9 mouse cellular contexts compared by ENCODE assay signal in genomic region chr6:128445761-128446535, GRCm38 (mm10). TPM values are rescaled to one million over a fixed set of nuclear protein-coding genes. Genes with fewer than 3 reads are reported as not detected.
DNase-seq lines count a peak whose midpoint lies in the region; ATAC-seq and TF ChIP-seq lines count a peak whose summit lies in the region.
"Had no signal": no experiment of that assay in that cellular context is flagged by ENCODE, and none has a peak within 500 bp of the region (broad histone marks: within the 10 kb centered on the region; RNA-seq: fewer than 3 reads in every experiment).

No protein-coding gene starts in this region.

- no peak overlapping the region for H3K27ac ChIP-seq in forebrain, embryonic 14.5 days (ENCODE audit: low read depth, low read length)
- H3K27ac ChIP-seq in hindbrain, embryonic 13.5 days, result no peak overlapping the region
- H3K27ac ChIP-seq in limb, embryonic 14.5 days (replicated peaks; ENCODE audit: low read depth, low read length), result no peak overlapping the region
- H3K27ac ChIP-seq in midbrain, embryonic 13.5 days, result no peak overlapping the region
- H3K27ac ChIP-seq: embryonic facial prominence, embryonic 12.5 days had no signal

- H3K4me1 ChIP-seq in forebrain, embryonic 14.5 days (ENCODE audit: control insufficient read depth, insufficient read depth, low read length), result peaks cover 6% of the 10 kb centered on the region; the same call in 1 of the 2 replicates
- H3K4me1 ChIP-seq in hindbrain, embryonic 13.5 days (replicated peaks), result peaks cover 8% of the 10 kb centered on the region
- H3K4me1 ChIP-seq in limb, embryonic 14.5 days (ENCODE audit: control insufficient read depth, insufficient read depth, low read length), result no peaks in the 10 kb centered on the region
- H3K4me1 ChIP-seq in midbrain, embryonic 13.5 days (replicated peaks), result peaks cover 8% of the 10 kb centered on the region
- H3K4me1 ChIP-seq: embryonic facial prominence, embryonic 12.5 days had no signal

- WGBS in forebrain, embryonic 14.5 days, result 12% methylated on average over 14 of the region's 14 CpGs
- WGBS in hindbrain, embryonic 13.5 days, result 16% methylated on average over 14 of the region's 14 CpGs
- 13% methylated on average over 14 of the region's 14 CpGs for whole genome bisulfite sequencing in limb, embryonic 14.5 days
- WGBS in midbrain, embryonic 13.5 days, result 13% methylated on average over 14 of the region's 14 CpGs

- TF ChIP-seq CTCF in brain, embryonic 14.5 days (IDR thresholded peaks at IDR 0.05; ENCODE audit: borderline replicate concordance, extremely low read depth, insufficient read depth, insufficient read length), result peak; percentile 70

- no peak for TF ChIP-seq POLR2A in brain, embryonic 14.5 days (IDR thresholded peaks at IDR 0.05; ENCODE audit: borderline replicate concordance, extremely low read depth, insufficient read depth, insufficient read length, poor library complexity, severe bottlenecking)
- TF ChIP-seq POLR2A in limb, embryonic 14.5 days (IDR thresholded peaks at IDR 0.05; ENCODE audit: borderline replicate concordance, extremely low read depth, insufficient read depth, insufficient read length), result no peak

- no peaks in the 10 kb centered on the region for H3K9me3 ChIP-seq in forebrain, embryonic 14.5 days (replicated peaks; ENCODE audit: control insufficient read depth, low read length)
- no peaks in the 10 kb centered on the region for H3K9me3 ChIP-seq in hindbrain, embryonic 13.5 days
- no peaks in the 10 kb centered on the region for H3K9me3 ChIP-seq in limb, embryonic 14.5 days (ENCODE audit: control insufficient read depth, low read length)
- H3K9me3 ChIP-seq in midbrain, embryonic 13.5 days, result no peaks in the 10 kb centered on the region
- H3K9me3 ChIP-seq: embryonic facial prominence, embryonic 12.5 days had no signal

- H3K4me3 ChIP-seq in forebrain, embryonic 14.5 days (ENCODE audit: low read depth, low read length), result no peak overlapping the region
- H3K4me3 ChIP-seq in hindbrain, embryonic 13.5 days, result 0 out of 2 replicates have a peak overlapping the region, but pooled peaks have one; percentile 10
- no peak overlapping the region for H3K4me3 ChIP-seq in limb, embryonic 14.5 days (replicated peaks; ENCODE audit: low read length)
- H3K4me3 ChIP-seq in midbrain, embryonic 13.5 days (replicated peaks), result peak overlapping the region; percentile 13; the same call in 1 of the 2 replicates
- H3K4me3 ChIP-seq: embryonic facial prominence, embryonic 12.5 days had no signal

- H3K27me3 ChIP-seq in forebrain, embryonic 14.5 days (replicated peaks; ENCODE audit: control insufficient read depth, insufficient read depth, low read length), result no peaks in the 10 kb centered on the region
- peaks cover 9% of the 10 kb centered on the region; the same call in 1 of the 2 replicates for H3K27me3 ChIP-seq in hindbrain, embryonic 13.5 days
- no peaks in the 10 kb centered on the region for H3K27me3 ChIP-seq in limb, embryonic 14.5 days (ENCODE audit: control insufficient read depth, insufficient read depth, low read length)
- H3K27me3 ChIP-seq in midbrain, embryonic 13.5 days, result no peaks in the 10 kb centered on the region
- H3K27me3 ChIP-seq: embryonic facial prominence, embryonic 12.5 days had no signal

- H3K9ac ChIP-seq in forebrain, embryonic 14.5 days (ENCODE audit: low read length), result no peak overlapping the region
- H3K9ac ChIP-seq in hindbrain, embryonic 13.5 days, result no peak overlapping the region
- no peak overlapping the region for H3K9ac ChIP-seq in limb, embryonic 14.5 days (ENCODE audit: low read depth, low read length, severe bottlenecking)
- no peak overlapping the region for H3K9ac ChIP-seq in midbrain, embryonic 13.5 days (replicated peaks)
- H3K9ac ChIP-seq: embryonic facial prominence, embryonic 12.5 days had no signal

- ATAC-seq in forebrain, embryonic 14.5 days, result peak; percentile 79
- ATAC-seq in hindbrain, embryonic 13.5 days (ENCODE audit: low FRiP score), result peak; percentile 66
- peak; percentile 61; the same call in 1 of the 2 replicates for ATAC-seq in limb, embryonic 14.5 days (ENCODE audit: low FRiP score, low read depth)
- peak; percentile 71 for ATAC-seq in midbrain, embryonic 13.5 days
- no peak for ATAC-seq in inflammation-experienced regulatory T-cells, adult 6 months

- peak overlapping the region; percentile 30 for H3K4me2 ChIP-seq in forebrain, embryonic 14.5 days (ENCODE audit: low read length)
- H3K4me2 ChIP-seq in hindbrain, embryonic 13.5 days, result peak overlapping the region; percentile 41
- no peak overlapping the region; the same call in 1 of the 2 replicates for H3K4me2 ChIP-seq in limb, embryonic 14.5 days (replicated peaks; ENCODE audit: low read depth, low read length, severe bottlenecking)
- peak overlapping the region; percentile 37 for H3K4me2 ChIP-seq in midbrain, embryonic 13.5 days (replicated peaks)
- H3K4me2 ChIP-seq: embryonic facial prominence, embryonic 12.5 days had no signal

- no peaks in the 10 kb centered on the region for H3K36me3 ChIP-seq in forebrain, embryonic 14.5 days (ENCODE audit: control insufficient read depth, insufficient read depth, low read length)
- H3K36me3 ChIP-seq in hindbrain, embryonic 13.5 days, result no peaks in the 10 kb centered on the region
- H3K36me3 ChIP-seq in limb, embryonic 14.5 days (ENCODE audit: control insufficient read depth, insufficient read depth, low read length), result 0 out of 2 replicates have a peak, but pooled peaks cover 6% of the 10 kb centered on the region
- no peaks in the 10 kb centered on the region for H3K36me3 ChIP-seq in midbrain, embryonic 13.5 days
- H3K36me3 ChIP-seq: embryonic facial prominence, embryonic 12.5 days had no signal

- peak; percentile 55 to 56 for DNase-seq in right cerebral cortex, adult 2 months (ENCODE audit: low spot score in 2 of 2)
- DNase-seq in right cerebral cortex, postnatal 36 days (ENCODE audit: low spot score in 2 of 2), result no peak
- DNase-seq in brain, embryonic 14.5 days (ENCODE audit: low read depth), result peak; percentile 83
- DNase-seq in forebrain, embryonic 14.5 days (ENCODE audit: low spot score), result peak; percentile 80
- DNase-seq in limb, embryonic 14.5 days (ENCODE audit: low spot score), result peak; percentile 39

RNA-seq across cellular contexts. Expression of gene Fkbp4, which starts 7.5 kb away (rescaled TPM):
- polyA plus RNA-seq in brain, embryonic 14.5 days (2012; rRNA removed), result 249 and 252 TPM in 2 replicates
- polyA plus RNA-seq in forebrain, embryonic 14.5 days (2014; fragmentation: Nextera tagmentation; extraction: Ambion mirVana), result 366 and 400 TPM in 2 replicates
- 371 and 380 TPM in 2 replicates for polyA plus RNA-seq in hindbrain, embryonic 13.5 days (2015; fragmentation: Nextera tagmentation; extraction: Ambion mirVana)
- 187 and 227 TPM in 2 replicates for polyA plus RNA-seq in limb, embryonic 14.5 days (2012; rRNA removed)
- polyA plus RNA-seq in limb, embryonic 14.5 days (2014; fragmentation: Nextera tagmentation; extraction: Ambion mirVana), result 297 and 306 TPM in 2 replicates
- 430 and 454 TPM in 2 replicates for polyA plus RNA-seq in midbrain, embryonic 13.5 days (2015; fragmentation: Nextera tagmentation; extraction: Ambion mirVana)
- 10 to 100 TPM; 52.8 to 67.1 (median 65.9) TPM for polyA plus RNA-seq in inflammation-experienced regulatory T-cells, adult 6 months (2017; shearing (Covaris generic))

RNA-seq across cellular contexts. Expression of gene Itfg2, which starts 21.2 kb away (rescaled TPM):
- 36.1 and 42.2 TPM in 2 replicates for polyA plus RNA-seq in brain, embryonic 14.5 days (2012; rRNA removed)
- 28.0 and 32.1 TPM in 2 replicates for polyA plus RNA-seq in forebrain, embryonic 14.5 days (2014; fragmentation: Nextera tagmentation; extraction: Ambion mirVana)
- polyA plus RNA-seq in hindbrain, embryonic 13.5 days (2015; fragmentation: Nextera tagmentation; extraction: Ambion mirVana), result 41.7 and 46.0 TPM in 2 replicates
- 34.5 and 41.5 TPM in 2 replicates for polyA plus RNA-seq in limb, embryonic 14.5 days (2012; rRNA removed)
- polyA plus RNA-seq in limb, embryonic 14.5 days (2014; fragmentation: Nextera tagmentation; extraction: Ambion mirVana), result 29.0 and 32.1 TPM in 2 replicates
- 43.6 and 48.7 TPM in 2 replicates for polyA plus RNA-seq in midbrain, embryonic 13.5 days (2015; fragmentation: Nextera tagmentation; extraction: Ambion mirVana)
- 10 to 100 TPM; 15.7 to 21.1 (median 19.7) TPM for polyA plus RNA-seq in inflammation-experienced regulatory T-cells, adult 6 months (2017; shearing (Covaris generic))

RNA-seq across cellular contexts. Expression of gene Nrip2, which starts 46.9 kb away (rescaled TPM):
- 5.9 and 6.8 TPM in 2 replicates for polyA plus RNA-seq in brain, embryonic 14.5 days (2012; rRNA removed)
- polyA plus RNA-seq in forebrain, embryonic 14.5 days (2014; fragmentation: Nextera tagmentation; extraction: Ambion mirVana), result 4.7 TPM in 2 replicates
- polyA plus RNA-seq in hindbrain, embryonic 13.5 days (2015; fragmentation: Nextera tagmentation; extraction: Ambion mirVana), result 8.1 and 9.5 TPM in 2 replicates
- 5.7 and 6.2 TPM in 2 replicates for polyA plus RNA-seq in limb, embryonic 14.5 days (2012; rRNA removed)
- 7.0 and 8.3 TPM in 2 replicates for polyA plus RNA-seq in limb, embryonic 14.5 days (2014; fragmentation: Nextera tagmentation; extraction: Ambion mirVana)
- 7.7 and 7.8 TPM in 2 replicates for polyA plus RNA-seq in midbrain, embryonic 13.5 days (2015; fragmentation: Nextera tagmentation; extraction: Ambion mirVana)
- 1 to 10 TPM; 2.4 to 7.5 (median 4.2) TPM for polyA plus RNA-seq in inflammation-experienced regulatory T-cells, adult 6 months (2017; shearing (Covaris generic))

Comparison
In these comparisons a context has a peak if more than half of its experiments do, and no peak if none do; other contexts are left out.
1. DNase-seq: peak in right cerebral cortex, adult 2 months (2 of 2), brain, embryonic 14.5 days (single experiment), forebrain, embryonic 14.5 days (single experiment) and limb, embryonic 14.5 days (single experiment); none in right cerebral cortex, postnatal 36 days (0 of 2).
2. H3K4me3 ChIP-seq: peak in hindbrain, embryonic 13.5 days (single experiment) and midbrain, embryonic 13.5 days (single experiment); none in forebrain, embryonic 14.5 days (single experiment) and limb, embryonic 14.5 days (single experiment).